Mouse (Mus musculus): ENCODE results near the gene Kit.

DNA sequence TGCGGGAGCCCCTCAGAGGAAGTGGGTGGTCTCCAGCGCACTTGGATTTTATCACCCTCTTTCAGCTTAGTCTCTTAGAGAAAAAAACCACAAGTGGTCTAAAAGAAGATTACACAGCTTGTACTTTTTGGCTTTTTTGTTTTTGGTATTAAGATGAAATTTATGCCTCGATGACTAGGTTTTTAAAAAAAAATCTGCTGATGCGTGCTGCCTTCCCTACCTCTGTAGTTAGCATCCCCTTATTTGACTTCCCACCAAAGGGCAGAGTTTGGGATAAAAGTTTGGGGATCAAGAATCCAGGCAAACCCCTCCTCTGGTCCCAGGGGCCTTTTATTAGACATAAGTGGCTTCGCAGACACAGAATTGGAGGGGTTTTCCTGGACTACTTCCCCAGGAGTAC, 4.5 kb downstream of the Kit start:
- TF ChIP-seq TAL1 (IDR thresholded peaks at IDR 0.05; ENCODE audit: low read length) (no peak), GATA1 (IDR thresholded peaks at IDR 0.05; ENCODE audit: low read length) (no peak)
